Mouse (Mus musculus): ENCODE results near the gene Pde3a. TPM values are rescaled to one million over a fixed set of nuclear protein-coding genes. Genes with fewer than 3 reads are reported as not detected.

The Pde3a gene
- polyA plus RNA-seq, 1 experiment from 2014 or later, result 7.4 TPM

- Histone ChIP-seq H3K27ac (ENCODE audit: low read depth) (no peak overlapping the region), H3K4me2 (no peak overlapping the region), H3K9me3 (ENCODE audit: low read depth, low read length) (no peaks in the 10 kb centered on the region), H3K4me1 (ENCODE audit: insufficient read depth) (0 out of 2 replicates have a peak, but pooled peaks cover 3% of the 10 kb centered on the region), H3K36me3 (ENCODE audit: insufficient read depth) (no peaks in the 10 kb centered on the region), H3K27me3 (ENCODE audit: insufficient read depth, low read length) (no peaks in the 10 kb centered on the region), H3K9ac (no peak overlapping the region), H3K4me3 (ENCODE audit: low read depth, low read length) (no peak overlapping the region)
- ATAC-seq (ENCODE audit: insufficient read depth), result no peak
- TF ChIP-seq CTCF (IDR thresholded peaks at IDR 0.05; ENCODE audit: low read depth), result no peak
- 74% methylated on average over 6 of the region's 6 CpGs for WGBS
- no peak for DNase-seq
These were observed 176.0 kb downstream of the Pde3a start for GRCm38 (mm10) chr6:141425114-141425513.

DNA sequence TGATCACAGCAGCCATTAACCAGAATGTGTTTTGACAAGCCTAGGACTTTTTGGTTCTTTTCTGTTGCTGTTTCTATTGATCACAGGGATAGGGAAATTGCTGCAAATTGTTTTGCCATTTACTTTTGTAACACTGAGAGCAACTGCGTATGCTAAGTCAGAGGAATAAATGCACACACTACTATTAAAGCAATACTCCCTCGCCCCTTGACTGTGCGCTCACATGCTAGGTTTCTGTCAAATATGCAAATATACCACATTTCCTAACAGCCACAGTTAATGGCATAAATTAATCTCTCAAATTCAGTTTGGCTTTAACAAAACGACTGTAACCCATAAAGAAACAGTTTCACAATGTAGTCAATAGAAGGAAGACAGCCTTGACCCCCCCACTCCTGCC lies 179.5 kb downstream of the Pde3a start:
- H3K9me3 ChIP-seq (ENCODE audit: low read depth, low read length), result no peaks in the 10 kb centered on the region
- no peaks in the 10 kb centered on the region for H3K27me3 ChIP-seq (ENCODE audit: insufficient read depth, low read length)
- H3K4me1 ChIP-seq (ENCODE audit: insufficient read depth), result 0 out of 2 replicates have a peak, but pooled peaks cover 3% of the 10 kb centered on the region
- WGBS, result 74% methylated on average over 4 of the region's 4 CpGs
- ATAC-seq (ENCODE audit: insufficient read depth), result no peak
- DNase-seq, result no peak
- no peak for TF ChIP-seq CTCF (IDR thresholded peaks at IDR 0.05; ENCODE audit: low read depth)
- H3K4me3 ChIP-seq (ENCODE audit: low read depth, low read length), result no peak overlapping the region
- H3K27ac ChIP-seq (ENCODE audit: low read depth), result no peak overlapping the region
- H3K4me2 ChIP-seq, result no peak overlapping the region
- H3K9ac ChIP-seq, result no peak overlapping the region
- no peaks in the 10 kb centered on the region for H3K36me3 ChIP-seq (ENCODE audit: insufficient read depth)

- ATAC-seq (ENCODE audit: insufficient read depth) (no peak), DNase-seq (peak; percentile 48)
- Histone ChIP-seq H3K9me3 (ENCODE audit: low read depth, low read length) (no peaks in the 10 kb centered on the region), H3K4me1 (ENCODE audit: insufficient read depth) (peaks cover 8% of the 10 kb centered on the region), H3K9ac (no peak overlapping the region), H3K4me2 (no peak overlapping the region), H3K27ac (ENCODE audit: low read depth) (no peak overlapping the region), H3K36me3 (ENCODE audit: insufficient read depth) (no peaks in the 10 kb centered on the region), H3K4me3 (ENCODE audit: low read depth, low read length) (no peak overlapping the region), H3K27me3 (ENCODE audit: insufficient read depth, low read length) (no peaks in the 10 kb centered on the region)
- TF ChIP-seq CTCF (IDR thresholded peaks at IDR 0.05; ENCODE audit: low read depth), result peak; percentile 66
- WGBS, result 93% methylated on average over 1 of the region's 1 CpGs
These were observed 181.1 kb downstream of the Pde3a start for GRCm38 (mm10) chr6:141430134-141430533.

DNA sequence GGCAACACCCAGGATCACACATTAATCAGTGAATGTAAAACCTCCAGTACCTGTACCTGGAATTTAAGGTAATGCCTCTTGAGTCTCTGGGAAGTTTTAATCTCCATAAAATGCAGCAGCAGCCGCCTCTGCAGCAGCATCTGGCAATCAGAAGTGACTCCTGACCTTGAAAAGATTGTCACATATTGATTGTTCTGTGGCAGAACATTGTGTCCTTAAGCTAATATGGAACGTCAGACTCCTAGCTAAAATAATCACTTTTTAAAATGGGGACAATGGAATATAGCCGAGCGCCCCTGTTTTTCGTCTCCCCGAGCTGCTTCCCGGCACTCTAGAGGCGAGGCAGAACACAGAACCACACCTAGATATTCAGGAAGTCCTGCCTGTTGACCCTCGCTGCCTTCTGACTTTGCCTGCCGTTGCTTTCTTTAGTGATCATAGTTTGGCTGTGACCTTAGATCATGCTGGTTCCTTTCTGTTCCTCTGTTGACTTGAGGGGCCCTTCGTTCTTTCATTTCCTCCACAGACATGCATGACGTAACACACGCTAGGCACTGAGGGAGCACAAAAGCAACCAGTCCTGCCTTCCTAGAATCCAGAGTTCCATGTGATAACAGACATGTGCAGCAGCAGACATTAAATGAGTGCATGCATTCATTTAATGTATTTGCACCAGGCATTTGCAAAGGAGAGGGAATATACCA lies 183.4 kb downstream of the Pde3a start:
- no peaks in the 10 kb centered on the region for H3K36me3 ChIP-seq (ENCODE audit: insufficient read depth)
- no peaks in the 10 kb centered on the region for H3K27me3 ChIP-seq (ENCODE audit: insufficient read depth, low read length)
- no peaks in the 10 kb centered on the region for H3K9me3 ChIP-seq (ENCODE audit: low read depth, low read length)
- H3K4me1 ChIP-seq (ENCODE audit: insufficient read depth), result peaks cover 6% of the 10 kb centered on the region
- H3K9ac ChIP-seq, result no peak overlapping the region
- no peak overlapping the region for H3K4me3 ChIP-seq (ENCODE audit: low read depth, low read length)
- TF ChIP-seq CTCF (IDR thresholded peaks at IDR 0.05; ENCODE audit: low read depth), result no peak
- DNase-seq, result no peak
- 82% methylated on average over 13 of the region's 13 CpGs for WGBS
- no peak for ATAC-seq (ENCODE audit: insufficient read depth)
- no peak overlapping the region for H3K27ac ChIP-seq (ENCODE audit: low read depth)
- no peak overlapping the region for H3K4me2 ChIP-seq

- Histone ChIP-seq H3K9ac (no peak overlapping the region), H3K4me3 (ENCODE audit: low read depth, low read length) (no peak overlapping the region), H3K27me3 (ENCODE audit: insufficient read depth, low read length) (no peaks in the 10 kb centered on the region), H3K9me3 (ENCODE audit: low read depth, low read length) (no peaks in the 10 kb centered on the region), H3K36me3 (ENCODE audit: insufficient read depth) (no peaks in the 10 kb centered on the region), H3K4me2 (peak overlapping the region; percentile 40), H3K27ac (ENCODE audit: low read depth) (peak overlapping the region; percentile 67; the same call in 1 of the 2 replicates), H3K4me1 (ENCODE audit: insufficient read depth) (peaks cover 6% of the 10 kb centered on the region)
- ATAC-seq (ENCODE audit: insufficient read depth), result peak; percentile 90
- TF ChIP-seq CTCF (IDR thresholded peaks at IDR 0.05; ENCODE audit: low read depth), result no peak
- 13% methylated on average over 10 of the region's 10 CpGs for WGBS
- peak; percentile 81 for DNase-seq
These were observed 185.1 kb downstream of the Pde3a start for GRCm38 (mm10) chr6:141433917-141434756.

DNA sequence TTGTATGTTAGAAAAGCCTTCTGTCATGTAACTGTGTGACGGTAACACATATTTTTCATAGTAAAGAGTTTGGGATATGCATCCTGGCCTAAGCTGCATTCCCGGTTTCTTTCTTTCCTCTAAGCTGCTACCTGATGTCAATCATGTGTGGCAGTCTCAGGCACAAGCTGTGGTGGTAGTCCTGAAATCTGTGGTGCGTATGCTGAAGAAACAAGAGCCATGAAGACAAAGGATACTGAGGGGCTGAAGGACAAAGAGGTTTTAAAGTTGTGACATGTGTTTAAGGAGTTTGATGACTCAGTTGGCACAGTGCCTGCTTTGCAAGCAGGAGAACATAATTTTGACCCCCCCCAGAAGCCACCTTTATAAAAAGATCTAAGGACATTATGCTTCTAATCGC lies 186.1 kb downstream of the Pde3a start:
- WGBS, result 46% methylated on average over 4 of the region's 4 CpGs
- Histone ChIP-seq H3K9ac (no peak overlapping the region), H3K9me3 (ENCODE audit: low read depth, low read length) (no peaks in the 10 kb centered on the region), H3K27me3 (ENCODE audit: insufficient read depth, low read length) (no peaks in the 10 kb centered on the region), H3K4me3 (ENCODE audit: low read depth, low read length) (no peak overlapping the region), H3K4me2 (no peak overlapping the region), H3K27ac (ENCODE audit: low read depth) (0 out of 2 replicates have a peak overlapping the region, but pooled peaks have one; percentile 67), H3K4me1 (ENCODE audit: insufficient read depth) (peaks cover 6% of the 10 kb centered on the region), H3K36me3 (ENCODE audit: insufficient read depth) (no peaks in the 10 kb centered on the region)
- no peak for DNase-seq
- no peak for TF ChIP-seq CTCF (IDR thresholded peaks at IDR 0.05; ENCODE audit: low read depth)
- ATAC-seq (ENCODE audit: insufficient read depth), result no peak

DNA sequence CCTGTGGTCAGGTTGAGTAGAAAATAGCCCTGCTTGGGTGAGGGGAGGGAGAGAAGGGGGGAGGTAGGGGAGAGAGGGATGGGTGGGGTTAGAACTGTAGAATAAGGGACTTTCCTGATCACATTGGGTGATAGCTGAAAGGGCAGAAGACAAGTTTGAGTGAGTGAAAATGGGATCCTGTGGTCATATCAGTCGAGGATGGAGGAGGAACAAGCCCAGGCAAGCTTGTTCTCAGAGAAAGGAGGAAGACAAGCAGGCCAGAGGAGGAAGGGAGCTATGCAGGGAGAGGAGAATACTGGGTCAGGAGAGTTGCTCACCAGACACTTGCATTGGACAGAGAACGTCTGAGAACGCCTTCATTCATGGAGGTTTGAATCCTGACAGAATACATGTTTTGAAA lies 190.9 kb downstream of the Pde3a start:
- Histone ChIP-seq H3K9ac (no peak overlapping the region), H3K27ac (ENCODE audit: low read depth) (no peak overlapping the region), H3K36me3 (ENCODE audit: insufficient read depth) (no peaks in the 10 kb centered on the region), H3K27me3 (ENCODE audit: insufficient read depth, low read length) (no peaks in the 10 kb centered on the region), H3K4me3 (ENCODE audit: low read depth, low read length) (no peak overlapping the region), H3K4me1 (ENCODE audit: insufficient read depth) (no peaks in the 10 kb centered on the region; the same call in 1 of the 2 replicates), H3K9me3 (ENCODE audit: low read depth, low read length) (no peaks in the 10 kb centered on the region), H3K4me2 (no peak overlapping the region)
- ATAC-seq (ENCODE audit: insufficient read depth) (no peak), DNase-seq (no peak)
- 66% methylated on average over 3 of the region's 3 CpGs for WGBS
- no peak for TF ChIP-seq CTCF (IDR thresholded peaks at IDR 0.05; ENCODE audit: low read depth)
